Mouse (Mus musculus) spleen, postnatal 4 days (tissue): ENCODE measurements around the gene Ell3.
A peak's percentile ranks its signal among the peaks of the same experiment; 100 is the strongest.

Source experiments
- DNase-seq, 2 experiments: peaks; one replicate each; pipeline ENCODE4 v3.0.0; 2022; ENCODE audit warnings: low spot score in 2 of 2

The Ell3 gene

GRCm38 (mm10) chr2:121448136-121448535 lies 4.1 kb upstream of the Ell3 start:
- DNase-seq, result no peak

GRCm38 (mm10) chr2:121447006-121447405 lies 2.9 kb upstream of the Ell3 start:
- no peak for DNase-seq

DNA sequence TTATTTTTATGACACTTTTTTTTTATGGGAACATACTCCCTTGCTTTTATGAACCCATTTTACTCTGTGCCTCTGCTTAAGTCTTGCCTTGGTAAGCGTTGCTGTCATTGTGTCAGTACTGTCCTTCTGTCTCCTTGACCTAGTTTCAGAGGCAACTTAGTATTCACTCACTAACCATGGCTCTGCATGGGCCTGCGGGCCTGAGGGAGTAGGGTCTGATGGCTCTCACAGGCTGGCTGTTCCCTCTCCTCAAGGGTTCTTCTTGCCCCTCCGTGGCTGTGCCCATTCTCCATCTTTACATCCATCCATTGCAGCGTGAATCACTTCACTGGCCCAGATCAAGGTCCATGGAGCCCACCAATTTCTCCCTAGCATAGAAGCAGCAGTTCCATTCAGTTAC lies 2.4 kb upstream of the Ell3 start:
- no peak for DNase-seq

- no peak for DNase-seq
Observed at GRCm38 (mm10) chr2:121445117-121445516, 1.0 kb upstream of the Ell3 start.

DNA sequence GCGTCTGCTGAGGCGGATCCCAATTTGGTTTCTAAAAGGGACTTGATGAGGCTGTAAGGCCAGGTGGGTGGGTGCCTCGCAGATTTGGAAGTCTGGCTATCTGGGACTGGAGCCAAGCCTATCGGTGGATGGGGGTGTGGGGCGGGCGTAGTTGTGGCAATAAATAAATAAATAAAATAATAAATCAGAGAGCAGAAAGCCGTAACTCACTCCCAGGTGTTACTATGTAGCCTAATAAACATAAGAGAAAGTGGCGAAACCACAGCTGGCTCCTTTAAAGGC lies 1.1 kb downstream of the Ell3 start:
- DNase-seq, result no peak

DNA sequence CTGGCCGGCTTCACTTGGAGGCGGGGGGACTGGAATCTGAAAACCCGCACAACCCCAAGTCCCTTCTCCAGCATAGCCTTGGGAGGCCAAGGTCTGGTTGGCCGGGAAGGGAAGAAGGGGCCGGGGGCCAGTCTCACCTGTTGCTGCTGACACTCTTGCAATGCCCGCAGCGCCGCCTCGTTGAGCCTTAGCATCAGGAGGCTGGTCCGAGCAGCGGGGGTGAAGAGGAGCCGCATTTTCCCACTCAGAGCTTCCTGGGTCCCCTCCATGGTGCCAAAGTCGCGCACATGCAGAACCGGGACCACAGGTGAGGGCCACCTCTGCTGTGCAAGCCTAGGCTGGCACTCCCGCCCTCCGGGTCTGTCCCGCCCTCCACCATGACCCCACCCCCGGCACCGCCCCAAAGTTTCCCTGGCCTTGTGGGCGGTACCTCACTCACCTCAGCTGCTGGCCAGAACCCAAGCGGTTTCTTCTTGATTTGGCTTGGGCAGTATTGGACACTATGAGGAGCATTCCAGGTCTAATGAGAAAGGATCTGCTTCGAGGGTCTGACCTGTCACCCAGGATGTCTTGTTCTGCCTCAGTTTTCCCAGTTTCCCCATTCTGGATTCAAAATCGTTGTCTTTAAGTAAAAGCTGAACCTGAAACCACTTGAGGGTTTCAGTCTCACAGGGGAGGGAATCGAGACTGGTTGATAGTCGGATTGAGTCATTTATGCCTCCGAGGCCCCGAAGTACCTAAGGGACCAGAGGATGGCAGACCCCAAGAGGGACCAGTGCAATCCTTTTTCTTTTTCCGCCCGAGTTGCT lies 1.6 kb downstream of the Ell3 start:
- DNase-seq, result peak; percentile 81 to 89

GRCm38 (mm10) chr2:121441800-121442199 lies 2.3 kb downstream of the Ell3 start:
- DNase-seq, result peak; percentile 58 to 68

DNA sequence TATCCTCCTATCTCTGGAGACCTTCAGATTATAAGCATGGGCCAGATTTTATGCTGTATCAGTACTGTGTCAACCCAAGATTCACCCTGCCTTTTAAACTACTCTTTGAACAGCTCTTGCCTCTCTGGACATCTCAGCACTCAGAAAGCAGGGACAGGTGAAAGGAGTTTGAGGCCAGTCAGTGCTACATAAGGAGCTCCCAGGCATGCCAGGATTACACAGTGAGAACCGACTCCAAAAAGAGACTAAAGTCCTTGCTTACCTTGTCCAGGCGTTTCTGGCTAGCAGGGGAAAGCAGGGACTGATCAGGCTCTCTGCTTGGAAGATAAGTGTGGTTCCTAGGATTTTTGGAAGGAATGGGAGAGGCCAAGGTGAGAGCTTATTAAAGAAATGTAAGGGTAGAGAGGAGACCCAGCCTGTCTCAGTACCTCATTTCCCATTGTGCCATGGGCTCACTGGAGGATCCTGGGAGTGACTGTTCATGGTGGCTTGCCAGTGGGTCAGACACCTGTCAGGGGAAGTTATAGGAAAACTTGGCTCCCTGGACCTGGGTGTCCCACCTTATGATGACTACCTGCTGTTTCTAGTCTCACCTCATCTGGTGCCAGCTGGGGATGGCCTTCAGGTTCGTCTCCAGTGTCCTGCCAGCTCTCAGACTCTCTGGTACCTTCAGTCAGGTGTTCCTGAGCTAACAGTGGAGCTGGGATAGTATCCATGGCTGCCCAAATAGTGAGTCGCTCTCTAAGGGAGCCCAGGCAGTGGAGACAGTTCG lies 3.1 kb downstream of the Ell3 start:
- DNase-seq, result no peak

GRCm38 (mm10) chr2:121439746-121440145 lies 4.3 kb downstream of the Ell3 start:
- DNase-seq, result no peak

DNA sequence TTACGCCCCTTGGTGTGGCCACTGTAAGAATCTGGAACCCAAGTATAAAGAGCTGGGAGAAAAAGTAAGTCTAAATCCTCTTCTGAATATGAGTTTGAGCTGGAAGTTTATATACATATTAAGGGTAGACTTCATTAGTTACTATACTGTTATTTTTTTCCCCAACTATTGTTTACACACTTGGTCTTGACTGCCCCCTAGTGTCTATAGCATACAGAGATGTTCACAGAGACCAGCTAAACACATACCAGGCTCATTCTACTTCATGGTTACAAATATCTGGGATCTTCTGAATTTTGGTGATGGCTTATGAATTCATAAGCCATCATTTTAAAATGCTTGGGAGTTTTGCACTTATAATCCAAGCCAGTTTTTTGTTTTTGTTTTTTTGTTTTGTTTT lies 9.2 kb downstream of the Ell3 start:
- DNase-seq, result no peak

DNA sequence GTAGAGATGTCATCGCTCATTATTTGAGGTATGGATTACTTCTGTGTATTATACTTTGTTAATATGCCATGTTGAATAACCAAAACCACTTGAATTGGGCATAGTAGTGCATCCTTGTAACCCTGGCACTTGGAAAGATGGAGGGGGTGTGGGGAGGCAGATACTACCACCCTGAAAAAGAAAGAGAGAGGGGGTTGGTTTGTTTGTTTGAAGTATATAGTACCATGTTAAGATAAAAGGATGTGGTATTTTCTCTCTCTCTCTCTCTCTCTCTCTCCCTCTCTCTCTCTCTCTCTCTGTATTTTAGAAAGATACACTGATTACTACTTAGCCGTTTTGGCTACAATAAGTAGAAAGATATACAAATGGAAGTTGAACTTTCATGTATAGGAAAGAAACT lies 18.2 kb downstream of the Ell3 start:
- no peak for DNase-seq

DNA sequence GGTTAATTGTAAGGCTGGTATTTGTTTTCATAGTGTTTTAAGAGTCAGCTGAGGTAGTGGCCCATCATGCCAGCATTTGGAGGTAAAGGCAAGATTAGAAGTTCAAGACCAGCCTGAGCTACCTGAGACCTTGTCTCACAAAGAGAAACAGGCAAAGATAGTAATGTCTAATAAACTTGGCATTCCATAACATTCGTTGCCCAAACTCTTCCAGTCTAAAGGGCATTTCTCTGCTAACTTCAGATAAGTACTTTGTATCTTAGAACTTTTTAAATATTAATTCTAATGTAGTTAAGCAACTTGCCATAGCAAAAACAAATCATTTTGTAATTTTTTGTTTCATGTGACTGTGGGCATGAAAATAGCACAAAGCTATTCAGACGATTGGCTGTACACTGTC lies 20.9 kb downstream of the Ell3 start:
- no peak for DNase-seq

- no peak for DNase-seq
Observed at GRCm38 (mm10) chr2:121418476-121418875, 25.6 kb downstream of the Ell3 start.

GRCm38 (mm10) chr2:121416356-121416755 lies 27.7 kb downstream of the Ell3 start:
- DNase-seq, result no peak

DNA sequence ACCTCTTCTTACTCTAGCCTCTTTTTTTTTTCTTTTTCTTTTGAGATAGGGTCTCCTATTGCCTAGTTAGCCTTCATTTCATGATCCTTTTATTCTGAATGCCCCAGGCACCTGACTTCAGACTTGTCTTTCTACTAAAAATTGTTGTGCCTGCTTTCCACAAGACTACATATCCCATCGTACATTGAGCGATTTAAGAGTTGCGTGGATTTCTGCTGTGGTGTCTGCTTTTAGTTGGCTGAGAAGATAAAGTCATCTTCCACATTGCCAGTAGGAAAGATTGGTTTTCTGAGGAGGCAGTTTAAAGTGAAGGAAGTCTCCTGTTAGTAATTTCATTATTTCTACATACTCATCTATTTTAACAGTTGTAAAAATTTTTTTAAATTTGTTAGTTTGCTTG lies 28.5 kb downstream of the Ell3 start:
- no peak for DNase-seq

DNA sequence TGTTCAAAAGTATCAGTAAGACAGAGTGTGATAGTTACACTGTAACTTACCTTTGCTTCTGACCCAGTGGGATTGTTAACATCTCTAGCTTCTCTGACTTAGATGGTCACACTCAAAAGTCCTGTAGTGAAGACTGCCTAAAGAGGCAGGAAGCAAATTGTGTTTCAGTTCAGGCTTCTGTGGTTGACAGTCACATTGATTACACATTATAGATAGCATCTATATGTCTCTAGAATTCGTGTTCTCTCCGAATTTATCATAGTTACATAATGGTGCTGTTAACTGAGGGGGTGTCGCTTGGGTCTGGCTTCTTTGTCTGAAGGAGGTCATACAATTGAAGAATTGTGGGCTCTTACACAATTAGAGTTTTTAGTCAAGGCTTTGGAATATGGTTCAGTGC lies 29.0 kb downstream of the Ell3 start:
- no peak for DNase-seq

GRCm38 (mm10) chr2:121414139-121414685 lies 29.9 kb downstream of the Ell3 start:
- DNase-seq, result no peak

- peak; percentile 94 to 97 for DNase-seq
Observed at GRCm38 (mm10) chr2:121413387-121414042, 30.6 kb downstream of the Ell3 start, which contains the start of the genes Pdia3 and Catsper2. TSS of gene Pdia3 (plus strand) at chr2:121413775. TSS of gene Catsper2 (minus strand) at chr2:121413792.

DNA sequence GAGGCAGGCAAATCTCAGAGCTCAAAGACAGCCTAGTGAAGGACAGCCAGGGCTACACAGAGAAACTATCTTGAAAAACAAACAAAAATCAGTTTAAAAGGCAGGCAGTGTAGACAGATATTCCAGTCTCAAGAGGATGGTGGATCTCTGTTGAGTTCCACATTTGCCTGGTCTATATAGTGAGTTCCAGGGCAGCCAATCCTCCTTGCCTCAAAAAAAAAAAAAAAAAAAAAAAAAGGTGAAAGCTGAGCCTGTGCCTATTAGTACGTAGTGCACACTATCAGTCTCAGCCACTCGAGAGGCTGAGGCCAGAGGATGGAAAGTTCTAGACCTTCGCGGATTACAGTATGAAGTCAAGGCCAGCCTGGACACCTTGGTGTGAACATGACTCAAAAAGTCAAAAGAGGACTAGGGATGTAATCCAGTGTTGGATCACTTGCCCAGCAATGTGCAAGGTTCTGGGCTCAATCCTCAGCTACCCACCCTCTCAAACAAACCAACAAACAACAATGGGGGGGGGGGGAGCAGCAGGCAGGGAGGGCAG lies 31.2 kb downstream of the Ell3 start:
- peak in 1 of 2 experiments; percentile 21 for DNase-seq

DNA sequence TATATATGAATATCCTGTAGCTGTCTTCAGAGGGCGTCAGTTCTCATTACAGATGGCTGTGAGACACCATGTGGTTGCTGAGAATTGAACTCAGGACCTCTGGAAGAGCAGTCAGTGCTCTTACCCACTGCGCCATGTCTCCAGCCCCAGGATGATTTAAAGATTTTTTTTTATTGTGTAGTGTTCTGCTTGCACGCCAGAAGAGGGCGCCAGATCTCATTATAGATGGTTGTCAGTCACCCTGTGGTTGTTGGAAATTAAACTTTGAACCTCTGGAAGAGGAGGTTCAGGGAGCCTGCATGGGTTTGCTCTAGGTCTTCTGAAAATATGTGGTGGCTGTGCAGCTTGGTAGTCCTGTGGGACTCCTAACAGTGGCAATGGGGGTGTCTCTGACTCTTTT lies 35.9 kb downstream of the Ell3 start:
- DNase-seq, result peak; percentile 57 to 88

DNA sequence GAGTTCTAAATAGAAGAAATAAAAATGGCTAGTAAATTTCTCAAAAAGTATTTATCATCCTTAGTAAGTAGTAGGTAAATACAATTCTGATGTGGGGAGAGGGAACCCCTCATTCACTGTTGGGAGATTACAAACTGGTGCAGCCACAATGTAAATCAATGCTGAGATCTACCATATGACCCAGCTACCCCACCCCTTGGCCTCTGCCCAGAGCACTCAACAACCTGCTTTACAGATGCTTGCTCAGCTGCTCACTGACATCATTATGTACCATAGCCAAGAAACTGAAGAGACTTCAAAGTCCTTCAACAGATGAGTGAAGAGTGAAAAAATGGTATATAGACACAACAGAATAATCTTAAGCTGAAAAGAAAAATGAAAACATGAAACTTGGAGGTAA lies 40.8 kb downstream of the Ell3 start:
- no peak for DNase-seq

DNA sequence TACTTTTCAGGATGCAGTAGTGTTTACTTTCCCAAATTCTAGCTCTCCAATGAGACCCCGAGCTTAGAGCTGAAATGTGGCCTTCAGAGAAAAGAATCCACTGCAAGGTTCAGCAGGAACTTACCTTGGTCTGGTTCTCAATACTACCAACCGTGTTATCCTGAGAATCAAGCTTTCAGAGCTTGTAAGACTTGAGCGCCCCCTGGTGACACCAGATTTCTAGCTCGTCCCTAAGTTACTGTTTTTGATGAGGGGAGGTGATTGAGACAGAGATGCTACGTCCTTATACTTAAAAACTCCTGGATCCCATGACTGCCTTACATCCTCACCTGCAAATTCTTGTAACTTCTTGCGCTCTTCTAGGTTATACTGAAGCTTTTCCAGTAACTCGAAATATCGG lies 47.5 kb downstream of the Ell3 start:
- peak; percentile 72 to 91 for DNase-seq
